Mouse (Mus musculus): ENCODE measurements around the gene 4930596D02Rik. TPM values are rescaled to one million over a fixed set of nuclear protein-coding genes. Genes with fewer than 3 reads are reported as not detected.

Gene 4930596D02Rik
- polyA plus RNA-seq (2012; fragmentation: generic; extraction: Trizol): not detected
- long read RNA-seq, experiment 1: 0 reads
- long read RNA-seq, experiment 2: 0 reads

DNA sequence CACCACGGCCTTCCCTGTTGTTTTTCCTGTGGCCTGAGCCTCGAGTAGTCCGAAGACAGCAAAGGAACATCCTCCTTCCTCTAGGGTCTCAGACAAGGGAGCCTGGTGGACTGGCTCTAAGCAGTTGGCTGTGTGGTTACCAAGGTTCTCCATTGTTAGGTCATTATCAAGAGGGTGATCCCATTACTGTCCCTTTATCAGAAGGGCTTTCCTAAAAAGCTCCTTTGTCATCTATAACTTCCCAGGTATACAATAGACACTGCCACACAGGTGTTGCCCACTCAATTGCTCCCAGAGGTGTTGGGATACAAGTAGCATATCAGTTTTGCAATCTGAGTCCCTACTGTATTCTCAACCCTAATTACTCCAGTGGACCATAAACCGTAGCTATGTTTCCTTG is at the start of gene 4930596D02Rik:
4930596D02Rik (minus strand) TSS at position 101 of the 400 bp plus-strand sequence.
- Histone ChIP-seq H3K79me2 (ENCODE audit: control insufficient read depth, insufficient read depth) (no peaks in the 10 kb centered on the region), H3K27me3 (ENCODE audit: control insufficient read depth, insufficient read depth, insufficient read length) (no peaks in the 10 kb centered on the region), H3K36me3 (ENCODE audit: control insufficient read depth, insufficient read depth) (no peaks in the 10 kb centered on the region), H3K79me3 (ENCODE audit: low read depth) (no peaks in the 10 kb centered on the region), H3ac (ENCODE audit: control insufficient read depth, insufficient read length, low read depth) (no peak within 1 kb of the TSS), H3K4me3 (ENCODE audit: insufficient read depth, poor library complexity, severe bottlenecking) (no peak within 1 kb of the TSS)
- TF ChIP-seq MAX (IDR thresholded peaks at IDR 0.05) (no peak), USF1 (IDR thresholded peaks at IDR 0.05; ENCODE audit: low read depth) (no peak), FOSL1 (IDR thresholded peaks at IDR 0.05; ENCODE audit: insufficient read depth, low read length, poor library complexity, severe bottlenecking) (no peak)

DNA sequence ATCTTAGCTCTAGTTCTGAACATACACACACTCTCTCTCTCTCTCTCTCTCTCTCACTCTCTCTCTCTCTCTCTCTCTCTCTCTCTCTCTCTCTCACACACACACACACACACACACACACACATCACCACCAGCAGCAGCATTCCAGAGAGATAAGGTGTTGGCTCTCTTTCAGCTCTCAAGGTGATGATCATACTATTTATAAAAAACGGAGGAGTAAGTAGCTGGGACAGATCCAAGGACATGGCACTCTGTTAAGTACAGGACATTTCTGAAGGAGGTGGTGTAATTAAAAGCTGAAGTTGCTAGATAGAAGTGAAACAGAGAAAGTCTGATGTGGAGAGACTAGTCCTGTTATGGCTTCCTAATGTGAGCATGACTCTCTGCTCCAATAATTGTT is 41.5 kb upstream of the 4930596D02Rik start:
- H3K4me3 ChIP-seq (ENCODE audit: insufficient read depth, poor library complexity, severe bottlenecking): no peak overlapping the region
- no peaks in the 10 kb centered on the region for H3K27me3 ChIP-seq (ENCODE audit: control insufficient read depth, insufficient read depth, insufficient read length)
- no peaks in the 10 kb centered on the region for H3K79me2 ChIP-seq (ENCODE audit: control insufficient read depth, insufficient read depth)
- H3K36me3 ChIP-seq (ENCODE audit: control insufficient read depth, insufficient read depth): no peaks in the 10 kb centered on the region
- TF ChIP-seq FOSL1 (IDR thresholded peaks at IDR 0.05; ENCODE audit: insufficient read depth, low read length, poor library complexity, severe bottlenecking): no peak
- no peak for TF ChIP-seq CEBPB (IDR thresholded peaks at IDR 0.05; ENCODE audit: low read depth)
- no peak for TF ChIP-seq USF1 (IDR thresholded peaks at IDR 0.05; ENCODE audit: low read depth)
- no peak for TF ChIP-seq CTCF (IDR thresholded peaks at IDR 0.05; ENCODE audit: control insufficient read depth, insufficient read depth, insufficient read length)
- no peak for TF ChIP-seq MYOD1 (IDR thresholded peaks at IDR 0.05; ENCODE audit: control insufficient read depth, insufficient read length, low read depth)
- no peak for TF ChIP-seq MYOG (IDR thresholded peaks at IDR 0.05; ENCODE audit: control insufficient read depth, extremely low read depth, insufficient read length)
- TF ChIP-seq MAX (IDR thresholded peaks at IDR 0.05): no peak
- no peaks in the 10 kb centered on the region for H3K79me3 ChIP-seq (ENCODE audit: low read depth)
- H3ac ChIP-seq (ENCODE audit: control insufficient read depth, insufficient read length, low read depth): no peak overlapping the region

DNA sequence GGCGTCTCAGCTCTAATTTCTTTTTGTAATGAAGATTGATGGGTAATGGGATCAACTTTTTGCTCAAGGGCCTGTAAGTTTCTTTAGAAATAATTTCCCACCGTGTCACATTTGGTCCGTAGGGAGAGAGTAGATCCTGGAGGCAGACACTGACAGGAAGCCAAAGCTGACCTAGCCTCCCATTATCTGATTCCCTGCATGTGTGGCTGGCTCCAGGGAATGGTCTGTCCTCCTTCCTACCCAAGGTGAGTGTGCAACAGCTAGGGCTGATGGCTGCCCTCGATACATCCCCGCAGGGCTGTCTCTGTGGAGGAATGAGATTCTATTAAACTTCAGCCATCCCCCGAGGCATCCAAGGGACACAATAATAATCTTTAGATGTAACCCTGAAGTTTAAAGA is 33.5 kb upstream of the 4930596D02Rik start:
- no peak overlapping the region for H3K4me3 ChIP-seq (ENCODE audit: insufficient read depth, poor library complexity, severe bottlenecking)
- no peak overlapping the region for H3ac ChIP-seq (ENCODE audit: control insufficient read depth, insufficient read length, low read depth)
- no peaks in the 10 kb centered on the region for H3K36me3 ChIP-seq (ENCODE audit: control insufficient read depth, insufficient read depth)
- no peaks in the 10 kb centered on the region for H3K27me3 ChIP-seq (ENCODE audit: control insufficient read depth, insufficient read depth, insufficient read length)
- no peaks in the 10 kb centered on the region for H3K79me3 ChIP-seq (ENCODE audit: low read depth)
- no peak for TF ChIP-seq CTCF (IDR thresholded peaks at IDR 0.05; ENCODE audit: control insufficient read depth, insufficient read depth, insufficient read length)
- no peak for TF ChIP-seq MYOD1 (IDR thresholded peaks at IDR 0.05; ENCODE audit: control insufficient read depth, insufficient read length, low read depth)
- TF ChIP-seq CEBPB (IDR thresholded peaks at IDR 0.05; ENCODE audit: low read depth): no peak
- no peak for TF ChIP-seq MAX (IDR thresholded peaks at IDR 0.05)
- no peaks in the 10 kb centered on the region for H3K79me2 ChIP-seq (ENCODE audit: control insufficient read depth, insufficient read depth)

DNA sequence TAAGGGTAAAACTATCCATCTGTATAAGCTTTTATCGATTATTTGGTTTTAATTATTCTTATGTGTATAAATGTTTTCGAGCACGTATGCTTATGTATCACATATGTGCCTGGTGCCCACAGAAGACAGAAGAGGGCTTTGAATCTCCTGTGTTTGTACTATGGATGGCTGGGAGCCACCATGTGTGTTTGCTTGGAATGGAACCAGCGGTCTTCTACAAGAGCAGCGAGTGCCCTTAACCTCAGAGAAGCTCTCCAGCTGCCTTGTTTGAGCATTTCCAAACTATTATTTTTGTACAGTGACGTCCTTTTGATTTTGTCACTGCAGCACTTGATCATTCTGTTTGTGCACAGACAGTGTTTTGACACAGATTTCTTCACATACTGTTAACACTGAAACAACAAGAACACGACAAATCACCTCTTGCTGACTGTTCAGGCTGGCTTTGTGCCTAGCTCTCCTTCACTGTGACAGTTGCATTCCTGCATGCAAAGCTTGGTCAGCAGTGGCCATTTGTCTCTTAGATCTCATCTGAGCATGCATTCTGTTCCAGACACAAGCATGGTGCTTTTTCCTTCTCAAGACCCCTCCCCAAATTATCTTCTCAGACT is 30.4 kb upstream of the 4930596D02Rik start:
- no peaks in the 10 kb centered on the region for H3K36me3 ChIP-seq (ENCODE audit: control insufficient read depth, insufficient read depth)
- TF ChIP-seq MYOD1 (IDR thresholded peaks at IDR 0.05; ENCODE audit: control insufficient read depth, insufficient read length, low read depth): no peak
- TF ChIP-seq MYOG (IDR thresholded peaks at IDR 0.05; ENCODE audit: control insufficient read depth, extremely low read depth, insufficient read length): no peak
- TF ChIP-seq FOSL1 (IDR thresholded peaks at IDR 0.05; ENCODE audit: insufficient read depth, low read length, poor library complexity, severe bottlenecking): no peak
- no peak for TF ChIP-seq CTCF (IDR thresholded peaks at IDR 0.05; ENCODE audit: control insufficient read depth, insufficient read depth, insufficient read length)
- no peak for TF ChIP-seq MAX (IDR thresholded peaks at IDR 0.05)
- no peak for TF ChIP-seq USF1 (IDR thresholded peaks at IDR 0.05; ENCODE audit: low read depth)
- TF ChIP-seq CEBPB (IDR thresholded peaks at IDR 0.05; ENCODE audit: low read depth): no peak
- H3K4me3 ChIP-seq (ENCODE audit: insufficient read depth, poor library complexity, severe bottlenecking): no peak overlapping the region
- no peaks in the 10 kb centered on the region for H3K27me3 ChIP-seq (ENCODE audit: control insufficient read depth, insufficient read depth, insufficient read length)
- no peak overlapping the region for H3ac ChIP-seq (ENCODE audit: control insufficient read depth, insufficient read length, low read depth)
- no peaks in the 10 kb centered on the region for H3K79me3 ChIP-seq (ENCODE audit: low read depth)
- no peaks in the 10 kb centered on the region for H3K79me2 ChIP-seq (ENCODE audit: control insufficient read depth, insufficient read depth)

- Histone ChIP-seq H3K4me3 (ENCODE audit: insufficient read depth, poor library complexity, severe bottlenecking) (no peak overlapping the region), H3K27me3 (ENCODE audit: control insufficient read depth, insufficient read depth, insufficient read length) (no peaks in the 10 kb centered on the region), H3K79me3 (ENCODE audit: low read depth) (no peaks in the 10 kb centered on the region), H3ac (ENCODE audit: control insufficient read depth, insufficient read length, low read depth) (no peak overlapping the region), H3K79me2 (ENCODE audit: control insufficient read depth, insufficient read depth) (no peaks in the 10 kb centered on the region), H3K36me3 (ENCODE audit: control insufficient read depth, insufficient read depth) (no peaks in the 10 kb centered on the region)
- TF ChIP-seq MYOD1 (IDR thresholded peaks at IDR 0.05; ENCODE audit: control insufficient read depth, insufficient read length, low read depth): no peak
- TF ChIP-seq MAX (IDR thresholded peaks at IDR 0.05): no peak
These were observed 19.0 kb downstream of the 4930596D02Rik start for GRCm38 (mm10) chr14:35792656-35793213.

DNA sequence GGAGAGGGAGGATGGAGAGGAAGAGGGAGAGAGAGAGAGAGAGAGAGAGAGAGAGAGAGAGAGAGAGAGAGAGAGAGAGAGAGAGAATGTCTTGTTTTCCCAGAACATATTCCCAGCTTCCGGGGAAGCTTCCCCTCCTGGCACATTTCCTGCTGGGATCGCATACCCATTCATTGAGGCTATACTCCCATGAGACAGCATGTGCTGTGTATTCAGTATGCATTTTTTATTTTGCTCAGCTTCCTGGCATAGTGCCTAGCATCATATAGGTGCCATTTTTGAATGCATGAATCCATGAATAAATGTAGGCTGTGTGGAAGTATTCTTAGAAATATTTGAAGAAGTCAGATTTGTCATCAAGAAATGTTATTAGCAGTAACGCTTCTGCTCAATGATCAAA is 31.7 kb downstream of the 4930596D02Rik start:
- H3K79me2 ChIP-seq (ENCODE audit: control insufficient read depth, insufficient read depth): no peaks in the 10 kb centered on the region
- H3K36me3 ChIP-seq (ENCODE audit: control insufficient read depth, insufficient read depth): no peaks in the 10 kb centered on the region
- H3ac ChIP-seq (ENCODE audit: control insufficient read depth, insufficient read length, low read depth): no peak overlapping the region
- H3K27me3 ChIP-seq (ENCODE audit: control insufficient read depth, insufficient read depth, insufficient read length): no peaks in the 10 kb centered on the region
- no peaks in the 10 kb centered on the region for H3K79me3 ChIP-seq (ENCODE audit: low read depth)
- no peak overlapping the region for H3K4me3 ChIP-seq (ENCODE audit: insufficient read depth, poor library complexity, severe bottlenecking)
- TF ChIP-seq MAX (IDR thresholded peaks at IDR 0.05): no peak
- no peak for TF ChIP-seq CEBPB (IDR thresholded peaks at IDR 0.05; ENCODE audit: low read depth)
- no peak for TF ChIP-seq CTCF (IDR thresholded peaks at IDR 0.05; ENCODE audit: control insufficient read depth, insufficient read depth, insufficient read length)
- no peak for TF ChIP-seq MYOD1 (IDR thresholded peaks at IDR 0.05; ENCODE audit: control insufficient read depth, insufficient read length, low read depth)
- no peak for TF ChIP-seq MYOG (IDR thresholded peaks at IDR 0.05; ENCODE audit: control insufficient read depth, extremely low read depth, insufficient read length)
- TF ChIP-seq USF1 (IDR thresholded peaks at IDR 0.05; ENCODE audit: low read depth): no peak
- TF ChIP-seq FOSL1 (IDR thresholded peaks at IDR 0.05; ENCODE audit: insufficient read depth, low read length, poor library complexity, severe bottlenecking): no peak

Data from C2C12 (cell line).